Mouse (Mus musculus) right cerebral cortex, postnatal 25 days (tissue): ENCODE results near the gene Tlr12.
A peak's percentile ranks its signal among the peaks of the same experiment; 100 is the strongest.
"Not testable (repeated sequence)": the region's sequence is repeated elsewhere in the genome, so short reads cannot be mapped to it uniquely, and the experiment has no call there.

Source experiments
- DNase-seq: peaks from one replicate; pipeline ENCODE4 v3.0.0; 2022

The Tlr12 gene

DNA sequence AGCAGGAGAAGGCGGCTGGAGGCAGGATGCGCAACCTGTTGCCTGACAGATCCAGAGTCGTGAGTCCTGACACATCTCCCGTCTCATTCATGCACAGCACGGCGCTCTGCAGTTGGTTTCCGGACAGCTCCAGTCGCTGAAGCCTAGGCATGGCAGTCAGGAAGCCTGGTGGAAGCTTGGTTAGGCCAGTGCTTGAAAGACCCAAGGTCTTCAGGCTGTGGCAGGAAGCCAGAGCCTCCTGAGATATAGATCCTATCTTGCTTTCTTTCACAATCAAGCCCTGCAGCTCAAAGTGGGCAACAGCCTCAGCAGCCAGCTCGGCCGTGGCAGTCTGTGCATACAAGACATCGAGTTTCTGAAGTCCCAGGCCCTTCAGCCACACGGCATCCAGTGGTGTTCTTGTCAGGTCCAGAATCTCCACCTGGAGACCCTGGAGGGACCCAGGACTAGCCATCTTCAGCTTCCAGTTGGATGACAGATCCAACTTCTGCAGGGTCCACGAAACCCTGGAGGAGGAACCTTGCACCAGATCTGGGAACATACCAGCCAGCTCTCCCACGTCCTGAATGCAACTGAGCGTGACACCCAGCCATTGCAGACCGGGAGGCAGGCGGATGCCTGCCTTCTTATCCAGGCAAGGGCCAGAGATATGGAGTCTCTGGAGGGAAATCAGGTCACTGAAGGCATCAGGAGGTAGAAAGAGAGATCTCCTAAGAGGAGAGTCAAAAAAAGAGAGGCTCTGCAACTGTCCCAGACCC lies 877 bp downstream of the Tlr12 start:
- DNase-seq = no peak

DNA sequence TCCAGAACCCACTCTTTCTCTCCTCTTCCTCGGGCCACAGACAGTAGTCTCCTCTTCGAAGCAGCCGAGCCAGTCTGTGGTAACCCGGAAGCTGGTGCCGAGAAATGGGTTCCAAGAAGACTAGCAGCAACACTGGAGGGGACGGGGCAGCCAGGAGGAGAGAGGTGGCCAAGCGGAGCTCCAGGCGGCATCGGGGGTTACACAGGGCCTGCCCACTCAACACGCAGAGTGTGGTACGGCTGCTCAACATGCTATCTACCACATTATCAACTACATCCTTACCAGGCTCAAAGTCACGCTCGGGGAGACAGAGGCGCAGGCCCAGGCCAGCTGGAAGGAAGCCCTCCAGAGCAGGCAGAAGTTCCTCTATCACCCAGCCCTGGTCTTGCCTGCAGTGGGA lies 2.7 kb downstream of the Tlr12 start:
- DNase-seq = no peak

DNA sequence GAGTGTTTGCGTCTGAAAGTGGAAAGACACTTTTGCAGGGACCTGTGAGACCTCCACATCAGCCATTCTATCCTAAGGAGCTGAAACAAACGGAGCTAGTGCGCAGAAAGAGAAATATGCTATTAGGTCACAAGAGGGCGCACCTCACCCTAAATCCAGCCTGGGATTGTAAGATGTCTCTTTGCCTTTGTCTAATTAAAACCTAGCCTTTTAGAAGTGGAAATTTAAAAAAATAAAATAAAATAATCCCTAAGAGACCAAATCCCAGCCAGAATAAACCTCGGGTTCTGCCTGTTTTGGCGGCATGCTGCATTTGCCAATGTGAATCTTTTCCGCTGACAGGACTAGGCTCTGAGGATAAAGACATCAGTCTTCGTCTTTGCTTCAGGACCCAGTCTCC lies 5.1 kb downstream of the Tlr12 start:
- DNase-seq = peak; percentile 30

DNA sequence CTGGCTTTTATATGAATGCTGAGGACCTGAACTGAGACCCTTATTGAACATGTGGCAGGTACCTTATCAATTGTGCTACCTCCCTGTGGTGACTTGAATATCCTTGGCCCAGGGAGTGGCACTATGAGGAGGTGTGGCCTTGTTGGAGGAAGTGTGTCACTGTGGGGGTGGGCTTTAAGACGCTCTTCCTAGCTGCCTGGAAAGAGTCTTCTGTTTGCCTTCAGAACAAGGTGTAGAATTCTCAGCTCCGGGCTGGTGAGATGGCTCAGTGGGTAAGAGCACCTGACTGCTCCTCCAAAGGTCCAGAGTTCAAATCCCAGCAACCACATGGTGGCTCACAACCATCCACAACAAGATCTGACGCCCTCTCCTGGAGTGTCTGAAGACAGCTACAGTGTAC lies 6.7 kb downstream of the Tlr12 start:
- not testable (repeated sequence) for DNase-seq

DNA sequence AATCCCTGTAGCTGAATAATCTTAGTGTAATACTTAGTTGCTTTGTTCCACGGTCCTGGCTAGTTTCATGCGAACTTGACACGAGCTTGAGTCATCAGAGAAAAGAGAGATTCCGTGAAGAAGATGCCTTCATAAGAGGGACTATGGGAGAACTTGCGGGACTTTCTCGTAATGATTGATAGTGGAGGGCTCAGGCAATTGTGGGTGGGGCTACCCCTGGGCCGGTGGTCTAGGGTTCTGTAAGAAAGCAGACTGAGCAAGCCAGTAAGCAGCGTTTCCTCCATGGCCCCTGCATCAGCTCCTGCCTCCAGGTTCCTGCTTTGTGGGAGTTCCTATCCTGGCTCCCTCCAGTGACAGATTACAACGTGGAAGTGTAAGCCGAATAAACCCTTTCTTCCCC lies 7.7 kb downstream of the Tlr12 start:
- no peak for DNase-seq

DNA sequence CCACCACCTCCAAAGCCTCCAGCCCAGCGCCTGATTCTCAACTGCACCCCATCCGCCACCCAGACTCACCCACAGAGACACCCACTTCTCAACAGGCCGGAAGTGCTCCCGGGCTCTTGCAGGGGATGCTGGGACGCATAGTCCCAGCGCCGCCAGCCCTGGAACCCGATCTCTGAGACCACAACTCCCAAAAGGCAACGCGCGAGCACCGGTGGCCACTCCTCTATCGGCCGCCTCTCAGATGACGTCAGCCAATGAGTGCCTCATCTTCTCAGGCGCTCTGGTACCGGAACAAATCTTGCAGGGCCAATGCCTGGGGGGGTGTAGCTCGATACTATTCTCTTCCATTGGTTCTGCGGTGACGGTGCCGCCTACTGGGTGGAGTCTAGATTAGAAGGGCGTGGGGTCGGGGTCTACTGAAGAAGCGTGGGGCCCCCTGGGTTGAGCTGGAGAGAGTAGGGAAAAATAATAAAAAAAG lies 8.5 kb downstream of the Tlr12 start, which contains the start of gene Zscan20:
Gene Zscan20 (minus strand): TSS at position 174 of the 478 bp plus-strand sequence.
- DNase-seq = peak; percentile 96

DNA sequence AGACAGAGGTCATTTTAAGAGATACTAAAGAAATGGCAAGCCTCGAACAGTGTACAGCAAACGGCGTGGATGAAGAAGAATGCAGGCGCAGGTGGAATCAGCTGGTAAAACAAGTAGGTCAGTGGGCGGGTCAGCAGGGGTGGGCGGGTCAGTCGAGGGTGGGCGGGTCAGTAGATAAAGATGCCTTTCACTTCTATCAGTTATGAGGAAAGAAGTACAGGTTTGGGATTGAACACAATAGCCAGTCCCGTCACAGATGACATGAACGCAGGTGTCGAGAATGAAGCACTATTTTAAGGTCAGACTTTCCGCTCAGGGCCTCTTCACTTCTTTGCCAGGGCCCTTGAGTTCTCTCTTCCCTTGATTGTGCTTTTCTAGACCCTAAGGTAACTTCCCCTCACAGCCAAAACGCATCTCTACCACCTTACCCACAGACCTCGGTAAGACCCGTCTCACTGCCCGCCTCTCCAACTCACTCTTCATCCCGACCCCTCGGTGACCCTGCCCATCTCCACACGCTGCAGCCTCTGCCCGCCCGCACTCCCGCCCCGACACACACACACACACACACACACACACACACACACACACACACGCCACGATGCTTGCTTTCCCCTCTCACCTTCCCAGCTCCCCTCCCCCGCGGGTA lies 9.0 kb downstream of the Tlr12 start:
- no peak for DNase-seq

DNA sequence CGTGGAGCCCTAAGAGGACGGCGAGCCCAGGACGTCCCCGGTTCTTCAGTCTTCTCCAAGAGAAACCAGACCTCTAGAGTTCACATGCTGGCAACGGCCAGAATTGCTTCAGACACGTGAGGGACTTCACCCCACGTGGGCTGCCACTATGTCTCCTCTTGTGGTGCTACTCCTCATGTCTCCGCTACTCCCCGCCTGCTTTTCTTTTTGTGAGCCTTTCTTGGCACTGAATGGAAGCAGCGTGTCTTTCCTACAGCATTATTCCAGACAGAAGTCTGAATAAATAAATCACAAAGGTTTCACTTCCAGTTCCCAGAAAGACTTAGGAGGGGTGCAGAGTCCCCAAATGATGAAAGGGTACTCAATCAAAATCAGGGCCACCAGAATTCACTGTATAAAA lies 10.8 kb downstream of the Tlr12 start:
- no peak for DNase-seq

DNA sequence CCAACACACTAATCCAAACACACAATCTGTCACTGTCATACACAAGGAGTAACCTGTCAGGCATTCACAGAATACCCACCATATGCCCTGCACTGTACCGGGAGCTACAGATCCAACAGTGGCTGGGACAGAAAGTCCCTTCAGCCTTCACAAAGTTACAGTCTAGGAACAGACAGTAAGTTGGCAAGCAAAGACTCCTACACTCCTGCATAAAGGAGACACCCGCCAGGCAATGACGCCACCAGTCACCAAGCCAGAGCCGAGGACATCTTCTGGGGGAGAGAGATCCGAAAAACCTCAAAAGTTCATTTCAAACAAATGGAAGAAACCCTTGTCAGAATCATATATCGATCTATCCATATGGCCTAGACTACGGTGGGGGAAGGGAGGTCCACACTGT lies 11.8 kb downstream of the Tlr12 start:
- DNase-seq = no peak

DNA sequence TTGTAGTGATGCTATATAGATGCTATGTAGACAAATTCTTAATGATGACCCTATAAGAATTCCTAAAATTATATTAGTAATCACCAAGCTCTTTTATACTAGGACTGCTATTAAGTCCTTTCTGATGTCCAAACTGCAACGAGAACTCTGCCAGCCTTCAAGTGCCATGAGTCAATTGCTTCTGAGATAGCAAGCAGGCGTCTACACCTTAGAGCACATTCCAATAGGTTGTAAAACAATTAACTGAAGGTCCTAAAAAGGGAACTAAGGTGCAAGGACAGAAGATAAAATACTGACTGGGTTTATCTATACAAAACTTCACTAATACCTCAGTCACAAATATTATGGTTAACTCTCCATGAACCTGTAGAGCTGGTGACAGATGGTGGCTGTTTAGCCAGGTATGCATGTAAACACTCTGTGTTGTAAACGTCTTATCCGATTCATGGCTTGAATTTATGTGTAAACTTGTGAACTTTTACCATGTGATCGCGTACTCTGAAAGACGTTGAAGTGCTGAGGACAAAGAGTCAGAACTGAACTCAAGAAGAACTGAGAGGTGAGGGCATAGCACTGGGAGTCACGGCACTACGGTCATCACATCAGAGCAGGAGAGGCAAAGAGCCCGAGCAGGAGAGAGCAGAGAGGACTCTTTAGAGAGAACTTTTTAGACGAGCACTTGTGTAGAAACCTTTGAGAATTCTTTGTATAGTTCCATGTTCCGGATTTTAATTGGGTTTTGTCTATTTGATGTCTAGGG lies 20.4 kb downstream of the Tlr12 start:
- no peak for DNase-seq

DNA sequence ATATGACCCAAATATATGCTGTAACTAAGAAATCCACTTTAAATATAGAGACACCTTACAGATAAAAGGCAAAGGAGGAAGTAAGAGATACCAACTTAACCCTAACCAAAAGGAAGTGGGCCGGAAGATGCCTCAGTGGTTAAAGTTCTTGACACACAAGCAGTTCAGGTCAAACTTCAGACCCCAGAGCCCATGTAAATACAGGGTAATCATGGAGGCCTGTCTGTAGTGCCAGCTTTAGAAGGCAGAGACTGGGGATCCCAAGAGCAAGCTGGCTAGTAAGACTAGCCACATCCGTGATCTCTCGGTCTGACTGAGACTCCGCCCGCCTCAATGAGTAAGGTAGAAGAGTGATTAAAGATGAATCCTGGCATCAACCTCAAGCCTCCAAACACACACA lies 24.4 kb downstream of the Tlr12 start:
- no peak for DNase-seq

DNA sequence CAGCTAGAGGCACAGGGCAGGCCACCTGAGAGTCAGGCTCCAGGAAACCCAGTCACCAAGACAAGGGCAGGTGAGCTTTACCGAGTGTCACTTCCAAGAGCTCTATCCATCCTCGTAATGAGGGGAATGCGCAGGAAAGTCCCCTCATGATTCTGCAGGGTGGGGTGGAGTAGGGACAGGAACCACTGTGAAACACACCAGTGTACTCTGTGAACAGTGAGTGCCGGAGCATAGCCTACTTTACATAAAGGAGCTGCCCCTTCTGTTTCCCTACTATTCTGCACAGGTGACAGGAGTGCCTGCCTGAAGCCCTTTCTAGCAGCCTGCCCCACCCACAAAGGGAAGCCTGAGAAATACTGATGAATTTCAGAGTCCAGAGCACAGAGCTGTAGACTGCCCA lies 25.1 kb downstream of the Tlr12 start:
- no peak for DNase-seq

DNA sequence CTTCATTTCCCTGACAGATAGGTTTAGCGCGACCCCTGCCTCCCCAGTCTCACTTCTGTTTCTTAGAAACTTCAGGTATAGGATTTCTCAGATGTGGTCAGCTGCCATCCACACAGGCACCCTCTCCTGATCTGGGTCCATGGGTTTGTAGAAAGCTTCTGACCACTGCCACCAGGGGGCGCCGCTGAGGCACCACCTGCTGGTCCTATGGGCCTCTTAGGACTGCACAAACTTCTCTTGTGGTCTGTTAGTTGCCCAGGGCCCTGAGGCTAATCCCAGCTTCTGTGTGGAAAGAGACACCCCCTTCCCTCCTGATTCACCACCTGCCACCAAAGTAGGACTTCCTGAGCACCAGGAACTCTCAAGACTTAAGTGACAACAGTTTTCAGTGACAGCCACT lies 39.2 kb downstream of the Tlr12 start:
- DNase-seq = no peak

DNA sequence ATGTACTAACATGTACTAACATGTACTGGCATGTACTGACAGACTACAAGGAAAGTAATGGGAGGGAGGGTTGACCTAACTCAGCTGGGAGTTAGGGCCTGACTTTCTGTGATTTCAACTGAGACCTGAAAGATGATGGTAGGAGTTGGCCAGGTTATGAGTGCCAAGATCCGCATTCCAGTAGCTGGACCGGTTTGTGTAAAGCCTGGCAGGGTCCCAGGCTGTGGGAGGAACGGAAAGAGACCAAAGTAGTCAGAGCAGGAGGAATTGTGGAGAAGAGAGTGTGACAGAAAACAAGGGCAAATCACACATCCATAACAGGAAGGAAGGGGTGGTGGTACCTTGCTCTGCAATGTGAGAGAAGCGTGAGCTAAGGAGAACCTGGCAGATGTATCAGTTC lies 42.6 kb downstream of the Tlr12 start:
- no peak for DNase-seq
